Mouse (Mus musculus): ENCODE measurements around the gene Saxo1. TPM values are rescaled to one million over a fixed set of nuclear protein-coding genes. Genes with fewer than 3 reads are reported as not detected.

Gene Saxo1
- not detected in 2 replicates for total RNA-seq (2017)

- ATAC-seq (replicated peaks in 1 of 2; ENCODE audit: insufficient read depth in 1 of 2, low FRiP score in 2 of 2, low TSS enrichment in 1 of 2, low read depth in 1 of 2, poor library complexity in 2 of 2, severe bottlenecking in 2 of 2): no peak
These were observed at the start of gene Saxo1 for GRCm38 (mm10) chr4:86558228-86558627. TSS of gene Saxo1 (minus strand) at chr4:86558328.

- ATAC-seq (replicated peaks in 1 of 2; ENCODE audit: insufficient read depth in 1 of 2, low FRiP score in 2 of 2, low TSS enrichment in 1 of 2, low read depth in 1 of 2, poor library complexity in 2 of 2, severe bottlenecking in 2 of 2): no peak
These were observed 33.2 kb upstream of the Saxo1 start for GRCm38 (mm10) chr4:86591304-86591703.

GRCm38 (mm10) chr4:86588236-86588635 is 30.1 kb upstream of the Saxo1 start:
- no peak; a peak in 1 of 4 replicates for ATAC-seq (replicated peaks in 1 of 2; ENCODE audit: insufficient read depth in 1 of 2, low FRiP score in 2 of 2, low TSS enrichment in 1 of 2, low read depth in 1 of 2, poor library complexity in 2 of 2, severe bottlenecking in 2 of 2)

- ATAC-seq (replicated peaks in 1 of 2; ENCODE audit: insufficient read depth in 1 of 2, low FRiP score in 2 of 2, low TSS enrichment in 1 of 2, low read depth in 1 of 2, poor library complexity in 2 of 2, severe bottlenecking in 2 of 2): no peak
These were observed 22.5 kb upstream of the Saxo1 start for GRCm38 (mm10) chr4:86580591-86580990.

- ATAC-seq (replicated peaks in 1 of 2; ENCODE audit: insufficient read depth in 1 of 2, low FRiP score in 2 of 2, low TSS enrichment in 1 of 2, low read depth in 1 of 2, poor library complexity in 2 of 2, severe bottlenecking in 2 of 2): no peak
These were observed 21.9 kb upstream of the Saxo1 start for GRCm38 (mm10) chr4:86580056-86580455.

- ATAC-seq (replicated peaks in 1 of 2; ENCODE audit: insufficient read depth in 1 of 2, low FRiP score in 2 of 2, low TSS enrichment in 1 of 2, low read depth in 1 of 2, poor library complexity in 2 of 2, severe bottlenecking in 2 of 2): no peak
These were observed 18.6 kb upstream of the Saxo1 start for GRCm38 (mm10) chr4:86576630-86577225.

- ATAC-seq (replicated peaks in 1 of 2; ENCODE audit: insufficient read depth in 1 of 2, low FRiP score in 2 of 2, low TSS enrichment in 1 of 2, low read depth in 1 of 2, poor library complexity in 2 of 2, severe bottlenecking in 2 of 2): no peak
These were observed 18.0 kb upstream of the Saxo1 start for GRCm38 (mm10) chr4:86576120-86576541.

GRCm38 (mm10) chr4:86575283-86575983 is 17.3 kb upstream of the Saxo1 start, which contains the start of gene Rraga:
TSS of gene Rraga (plus strand) at chr4:86575668.
- ATAC-seq (replicated peaks in 1 of 2; ENCODE audit: insufficient read depth in 1 of 2, low FRiP score in 2 of 2, low TSS enrichment in 1 of 2, low read depth in 1 of 2, poor library complexity in 2 of 2, severe bottlenecking in 2 of 2): peak; percentile 93 to 97

- ATAC-seq (replicated peaks in 1 of 2; ENCODE audit: insufficient read depth in 1 of 2, low FRiP score in 2 of 2, low TSS enrichment in 1 of 2, low read depth in 1 of 2, poor library complexity in 2 of 2, severe bottlenecking in 2 of 2): peak; percentile 2 to 22; a peak in 2 of 4 replicates
These were observed 16.8 kb upstream of the Saxo1 start for GRCm38 (mm10) chr4:86574939-86575282.

GRCm38 (mm10) chr4:86561061-86561460 is 2.9 kb upstream of the Saxo1 start:
- ATAC-seq (replicated peaks in 1 of 2; ENCODE audit: insufficient read depth in 1 of 2, low FRiP score in 2 of 2, low TSS enrichment in 1 of 2, low read depth in 1 of 2, poor library complexity in 2 of 2, severe bottlenecking in 2 of 2): no peak

- ATAC-seq (replicated peaks in 1 of 2; ENCODE audit: insufficient read depth in 1 of 2, low FRiP score in 2 of 2, low TSS enrichment in 1 of 2, low read depth in 1 of 2, poor library complexity in 2 of 2, severe bottlenecking in 2 of 2): no peak
These were observed 878 bp upstream of the Saxo1 start for GRCm38 (mm10) chr4:86559006-86559405.

GRCm38 (mm10) chr4:86557371-86557770 is 757 bp downstream of the Saxo1 start:
- ATAC-seq (replicated peaks in 1 of 2; ENCODE audit: insufficient read depth in 1 of 2, low FRiP score in 2 of 2, low TSS enrichment in 1 of 2, low read depth in 1 of 2, poor library complexity in 2 of 2, severe bottlenecking in 2 of 2): no peak

- peak in 1 of 2 experiments; percentile 77; a peak in 2 of 4 replicates for ATAC-seq (replicated peaks in 1 of 2; ENCODE audit: insufficient read depth in 1 of 2, low FRiP score in 2 of 2, low TSS enrichment in 1 of 2, low read depth in 1 of 2, poor library complexity in 2 of 2, severe bottlenecking in 2 of 2)
These were observed 3.0 kb downstream of the Saxo1 start for GRCm38 (mm10) chr4:86555035-86555707.

- ATAC-seq (replicated peaks in 1 of 2; ENCODE audit: insufficient read depth in 1 of 2, low FRiP score in 2 of 2, low TSS enrichment in 1 of 2, low read depth in 1 of 2, poor library complexity in 2 of 2, severe bottlenecking in 2 of 2): peak in 1 of 2 experiments; percentile 46; a peak in 3 of 4 replicates
These were observed 9.8 kb downstream of the Saxo1 start for GRCm38 (mm10) chr4:86548332-86548731.

GRCm38 (mm10) chr4:86545615-86546014 is 12.5 kb downstream of the Saxo1 start:
- ATAC-seq (replicated peaks in 1 of 2; ENCODE audit: insufficient read depth in 1 of 2, low FRiP score in 2 of 2, low TSS enrichment in 1 of 2, low read depth in 1 of 2, poor library complexity in 2 of 2, severe bottlenecking in 2 of 2): no peak

GRCm38 (mm10) chr4:86543999-86544398 is 14.1 kb downstream of the Saxo1 start:
- no peak for ATAC-seq (replicated peaks in 1 of 2; ENCODE audit: insufficient read depth in 1 of 2, low FRiP score in 2 of 2, low TSS enrichment in 1 of 2, low read depth in 1 of 2, poor library complexity in 2 of 2, severe bottlenecking in 2 of 2)

GRCm38 (mm10) chr4:86541573-86541972 is 16.6 kb downstream of the Saxo1 start:
- ATAC-seq (replicated peaks in 1 of 2; ENCODE audit: insufficient read depth in 1 of 2, low FRiP score in 2 of 2, low TSS enrichment in 1 of 2, low read depth in 1 of 2, poor library complexity in 2 of 2, severe bottlenecking in 2 of 2): no peak; a peak in 1 of 4 replicates

GRCm38 (mm10) chr4:86538936-86539335 is 19.2 kb downstream of the Saxo1 start:
- ATAC-seq (replicated peaks in 1 of 2; ENCODE audit: insufficient read depth in 1 of 2, low FRiP score in 2 of 2, low TSS enrichment in 1 of 2, low read depth in 1 of 2, poor library complexity in 2 of 2, severe bottlenecking in 2 of 2): no peak

Measured in hematopoietic stem cell, adult 5-6 weeks (primary cell).